Mouse (Mus musculus) liver (tissue): ENCODE results near the gene Kdelr2.

Source experiments
- DNase-seq: peaks from one replicate; pipeline ENCODE4 v3.0.0-alpha.2; 2020; ENCODE audit warnings: mixed read lengths

The Kdelr2 gene

GRCm38 (mm10) chr5:143404148-143404930 is 701 bp downstream of the Kdelr2 start:
- DNase-seq, result no peak

GRCm38 (mm10) chr5:143405200-143405599 is 1.6 kb downstream of the Kdelr2 start:
- no peak for DNase-seq

GRCm38 (mm10) chr5:143406548-143406947 is 2.9 kb downstream of the Kdelr2 start:
- no peak for DNase-seq

GRCm38 (mm10) chr5:143409239-143409638 is 5.6 kb downstream of the Kdelr2 start:
- peak; percentile 65 for DNase-seq

- no peak for DNase-seq
Measured at GRCm38 (mm10) chr5:143410841-143411395, 7.3 kb downstream of the Kdelr2 start.

GRCm38 (mm10) chr5:143421484-143421883 is 17.8 kb downstream of the Kdelr2 start:
- DNase-seq, result no peak

- DNase-seq, result no peak
Measured at GRCm38 (mm10) chr5:143422990-143423389, 19.4 kb downstream of the Kdelr2 start.

GRCm38 (mm10) chr5:143423899-143424519 is 20.4 kb downstream of the Kdelr2 start:
- DNase-seq, result peak; percentile 67

- DNase-seq, result peak; percentile 81
Measured at GRCm38 (mm10) chr5:143434421-143434820, 30.8 kb downstream of the Kdelr2 start.

GRCm38 (mm10) chr5:143441298-143441697 is 37.7 kb downstream of the Kdelr2 start:
- DNase-seq, result no peak

GRCm38 (mm10) chr5:143441753-143442152 is 38.1 kb downstream of the Kdelr2 start:
- DNase-seq, result no peak

GRCm38 (mm10) chr5:143463671-143464070 is 60.0 kb downstream of the Kdelr2 start:
- no peak for DNase-seq

- DNase-seq, result peak; percentile 90
Measured at GRCm38 (mm10) chr5:143464100-143464756, 60.6 kb downstream of the Kdelr2 start, which contains the start of gene Daglb. Gene Daglb (plus strand): TSS chr5:143464584.

- no peak for DNase-seq
Measured at GRCm38 (mm10) chr5:143464757-143465118, 61.1 kb downstream of the Kdelr2 start.

GRCm38 (mm10) chr5:143465156-143466085 is 61.8 kb downstream of the Kdelr2 start:
- DNase-seq, result peak; percentile 47

- DNase-seq, result no peak
Measured at GRCm38 (mm10) chr5:143466891-143467669, 63.4 kb downstream of the Kdelr2 start.

GRCm38 (mm10) chr5:143467931-143468330 is 64.3 kb downstream of the Kdelr2 start:
- no peak for DNase-seq

- no peak for DNase-seq
Measured at GRCm38 (mm10) chr5:143469628-143470027, 66.0 kb downstream of the Kdelr2 start.

GRCm38 (mm10) chr5:143470421-143471164 is 67.0 kb downstream of the Kdelr2 start:
- DNase-seq, result peak; percentile 45

GRCm38 (mm10) chr5:143471165-143471546 is 67.5 kb downstream of the Kdelr2 start:
- DNase-seq, result no peak
